Mouse (Mus musculus) adrenal gland, postnatal 4 days (tissue): ENCODE data around the gene Prkg1. TPM values are rescaled to one million over a fixed set of nuclear protein-coding genes. Genes with fewer than 3 reads are reported as not detected.
"Not testable (repeated sequence)": the region's sequence is repeated elsewhere in the genome, so short reads cannot be mapped to it uniquely, and the experiment has no call there.

Experiments used
- DNase-seq, 2 experiments: peaks; one replicate each; pipeline ENCODE4 v3.0.0; 2021 to 2022; ENCODE audit warnings: low spot score in 2 of 2, mixed read lengths in 2 of 2
- total RNA-seq, 2 experiments: library from RNA; stranded (reverse); gene quantifications; 2 replicates each; pipeline ENCODE4 v1.2.3; 2021

The Prkg1 gene
- total RNA-seq, 2 experiments from 2014 or later: 12.1 to 13.3 TPM

DNA sequence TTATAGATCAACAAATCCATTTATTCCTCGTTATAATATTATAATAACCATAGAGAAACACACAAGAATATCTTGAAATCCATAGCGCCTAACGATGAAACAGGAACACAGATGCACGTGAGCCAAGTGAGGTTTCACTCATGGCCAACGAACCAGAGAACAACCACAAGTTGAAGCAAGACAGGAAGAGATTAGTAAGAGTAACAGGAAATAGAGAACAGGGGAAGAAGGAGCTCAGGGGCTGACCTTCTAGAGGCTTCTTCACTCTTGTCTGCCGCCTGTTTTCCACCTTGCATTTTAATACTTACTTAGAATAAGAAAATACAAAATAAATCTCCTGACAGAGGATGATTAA is 427.0 kb downstream of the Prkg1 start:
- DNase-seq: no peak

DNA sequence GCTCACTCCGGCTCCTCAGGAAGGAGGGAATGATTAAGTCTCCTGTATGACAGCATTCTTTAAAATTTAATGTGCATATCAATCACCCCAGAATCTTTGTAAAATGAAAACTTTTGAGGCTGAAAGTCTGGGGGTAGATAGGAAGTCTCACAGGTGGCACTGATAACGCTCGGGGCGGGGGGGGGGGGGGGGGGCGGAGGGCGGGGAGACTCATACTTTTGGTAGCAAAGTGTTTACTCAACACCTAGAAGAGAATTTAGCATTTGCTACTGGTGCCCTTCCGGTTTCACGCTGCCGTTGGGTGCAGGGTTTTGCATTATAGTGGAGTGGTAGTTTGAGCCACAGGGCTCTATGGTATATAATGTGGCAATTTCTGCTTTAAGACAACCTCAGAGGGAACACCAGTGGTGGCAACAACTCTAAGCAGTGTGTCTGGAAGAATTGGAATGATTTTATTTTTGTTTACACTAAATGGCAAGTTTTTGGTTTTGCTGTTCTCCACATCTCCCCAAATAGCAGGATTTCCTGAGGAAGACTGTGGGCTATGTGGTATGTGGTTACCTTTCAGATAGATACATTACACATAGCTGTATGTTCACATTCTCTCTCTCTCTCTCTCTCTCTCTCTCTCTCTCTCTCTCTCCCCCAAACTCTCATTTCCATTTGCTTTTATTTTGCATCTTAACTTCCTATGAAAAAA is 427.5 kb downstream of the Prkg1 start:
- no peak for DNase-seq

- DNase-seq: no peak
Observed at GRCm38 (mm10) chr19:31336381-31336780, 428.5 kb downstream of the Prkg1 start.

DNA sequence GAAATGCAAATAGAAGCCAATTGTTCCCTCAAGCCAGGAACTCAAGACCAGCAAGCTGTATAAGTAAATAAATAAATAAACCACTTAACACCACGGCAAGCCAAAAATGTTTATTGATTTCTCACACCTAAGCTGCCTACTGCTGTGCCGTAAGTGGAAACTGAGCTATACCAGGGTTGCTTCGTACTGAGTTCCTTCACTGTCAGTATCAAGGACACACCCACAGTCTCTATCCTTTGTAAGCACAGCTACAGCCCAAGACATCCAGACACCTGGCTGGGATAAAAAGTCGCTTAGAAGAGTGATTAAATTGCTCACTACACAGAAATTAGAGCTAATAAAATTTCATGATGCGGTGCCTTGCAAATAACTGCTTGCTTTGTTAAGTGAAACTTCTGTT is 434.9 kb downstream of the Prkg1 start:
- no peak for DNase-seq

DNA sequence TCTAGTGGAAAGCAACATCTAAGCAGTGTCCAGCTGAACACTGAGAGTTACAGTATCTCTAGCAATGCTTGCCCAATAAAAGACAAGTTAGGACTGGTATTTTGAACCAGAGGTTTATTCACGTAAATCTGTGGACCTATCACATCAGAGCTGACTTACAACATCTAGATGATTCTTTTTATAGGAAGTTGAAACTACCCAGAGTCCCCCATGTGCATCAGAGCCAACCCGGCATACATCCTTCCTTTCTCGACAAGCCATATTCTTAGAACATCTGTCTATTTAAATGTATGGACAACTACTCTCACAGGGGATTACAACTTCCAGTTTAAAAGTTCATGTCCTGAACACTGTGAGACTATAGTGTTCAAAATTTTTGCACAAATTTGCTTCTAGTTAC is 460.1 kb downstream of the Prkg1 start:
- DNase-seq: no peak

DNA sequence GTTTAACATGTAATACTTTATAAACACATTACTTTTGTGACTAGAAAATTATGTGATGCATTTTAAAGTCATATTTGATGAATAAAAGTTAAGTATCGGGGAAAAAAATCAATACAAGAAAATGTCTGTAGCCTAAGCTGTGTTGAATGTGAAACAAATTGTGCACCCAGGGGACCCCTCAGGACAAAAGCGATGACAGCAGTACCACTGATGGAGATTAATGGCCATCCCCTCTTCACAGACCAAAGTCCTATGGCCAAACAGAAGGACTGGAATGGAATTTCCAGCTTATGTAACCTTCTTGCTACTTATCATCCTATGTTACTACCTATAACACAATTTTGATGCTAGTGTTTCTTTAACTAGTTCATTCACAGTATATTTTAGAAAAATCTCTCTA is 473.6 kb downstream of the Prkg1 start:
- no peak for DNase-seq

- DNase-seq: no peak
Observed at GRCm38 (mm10) chr19:31284581-31284980, 480.3 kb downstream of the Prkg1 start.

GRCm38 (mm10) chr19:31284126-31284525 is 480.7 kb downstream of the Prkg1 start:
- no peak for DNase-seq

- no peak for DNase-seq
Observed at GRCm38 (mm10) chr19:31283617-31284016, 481.2 kb downstream of the Prkg1 start.

GRCm38 (mm10) chr19:31279797-31280486 is 484.9 kb downstream of the Prkg1 start:
- DNase-seq: peak in 1 of 2 experiments; percentile 5

GRCm38 (mm10) chr19:31262438-31262837 is 502.4 kb downstream of the Prkg1 start:
- no peak for DNase-seq

DNA sequence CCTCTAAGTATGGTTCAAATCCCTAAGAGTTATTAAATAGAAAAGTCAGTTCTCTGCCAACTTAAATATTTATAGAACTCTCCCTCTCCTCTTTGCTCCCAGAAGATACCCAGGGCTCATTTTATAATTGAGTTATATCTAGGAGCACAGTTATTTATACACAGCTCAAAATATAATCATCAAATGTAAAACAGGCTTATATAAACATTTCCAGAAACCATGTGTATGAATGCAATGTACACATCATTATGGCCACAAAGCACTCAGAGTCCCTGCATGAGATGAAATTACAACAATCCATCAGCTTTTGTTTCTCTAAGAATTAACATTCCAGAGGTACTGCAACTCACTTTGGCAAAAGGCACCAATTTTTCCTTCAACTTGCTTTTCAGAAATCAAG is 504.3 kb downstream of the Prkg1 start:
- no peak for DNase-seq

- no peak for DNase-seq
Observed at GRCm38 (mm10) chr19:31255780-31256179, 509.1 kb downstream of the Prkg1 start.

GRCm38 (mm10) chr19:31232410-31232809 is 532.4 kb downstream of the Prkg1 start:
- no peak for DNase-seq

GRCm38 (mm10) chr19:31228385-31228784 is 536.4 kb downstream of the Prkg1 start:
- DNase-seq: no peak

DNA sequence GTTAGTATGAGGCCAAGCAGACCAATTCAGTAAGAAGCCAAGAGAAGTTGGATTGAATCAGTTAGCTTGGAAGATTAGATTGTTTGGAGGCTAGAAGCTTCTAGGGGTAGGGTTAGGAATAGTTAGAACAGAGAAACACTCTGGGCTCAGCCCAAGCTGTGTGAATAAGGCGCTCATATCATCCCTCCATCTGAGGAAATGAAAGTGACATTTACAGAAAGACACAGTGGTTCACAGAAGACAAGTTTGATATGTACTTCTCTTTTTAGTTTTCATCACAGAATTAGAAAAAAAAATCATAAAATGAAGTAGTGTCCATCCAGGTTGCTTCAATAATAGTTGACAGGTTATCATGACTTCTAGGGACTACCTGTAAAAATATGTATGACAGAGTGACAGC is 541.4 kb downstream of the Prkg1 start:
- DNase-seq: no peak

- not testable (repeated sequence) for DNase-seq
Observed at GRCm38 (mm10) chr19:31219261-31219660, 545.6 kb downstream of the Prkg1 start.

- no peak for DNase-seq
Observed at GRCm38 (mm10) chr19:31210850-31211249, 554.0 kb downstream of the Prkg1 start.

DNA sequence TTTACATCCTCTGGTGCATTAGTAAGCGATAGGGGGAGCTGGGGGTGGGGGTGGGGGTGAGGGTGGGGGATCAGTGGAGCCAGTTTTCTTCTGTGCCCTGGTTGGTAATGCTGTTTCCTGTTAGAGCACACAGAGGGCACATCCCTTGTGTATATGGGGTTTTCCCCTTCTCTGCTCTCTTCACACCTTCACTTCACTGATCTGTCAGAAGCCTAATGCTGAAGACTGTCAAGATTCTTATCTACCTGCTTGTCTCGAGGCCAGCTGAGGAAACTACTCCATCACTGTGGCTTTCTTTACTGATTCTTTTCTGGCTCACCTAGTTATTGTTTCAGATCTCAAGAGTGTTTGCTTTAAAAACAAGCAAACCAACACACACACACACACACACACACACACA is 554.4 kb downstream of the Prkg1 start:
- DNase-seq: no peak

DNA sequence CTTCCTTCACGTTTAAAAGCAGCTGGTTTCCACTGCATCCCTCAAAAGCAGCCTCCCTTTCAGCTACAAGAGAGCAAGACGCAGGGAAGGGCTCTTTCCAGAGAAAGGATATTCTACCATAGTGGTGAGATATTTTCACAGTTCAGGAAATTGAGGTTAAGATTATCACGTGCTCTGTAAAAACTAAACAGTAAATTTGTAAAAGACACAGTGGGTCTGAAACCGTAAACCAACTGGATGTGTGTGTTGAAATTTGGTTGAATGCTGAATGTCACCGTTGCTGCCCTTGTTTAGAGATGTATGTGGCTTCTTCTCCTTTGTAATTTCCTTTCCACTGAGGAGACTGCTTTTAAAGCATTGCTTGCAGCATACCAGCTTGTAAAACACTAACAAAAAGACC is 565.2 kb downstream of the Prkg1 start:
- DNase-seq: no peak

GRCm38 (mm10) chr19:31198461-31198860 is 566.4 kb downstream of the Prkg1 start:
- DNase-seq: no peak

DNA sequence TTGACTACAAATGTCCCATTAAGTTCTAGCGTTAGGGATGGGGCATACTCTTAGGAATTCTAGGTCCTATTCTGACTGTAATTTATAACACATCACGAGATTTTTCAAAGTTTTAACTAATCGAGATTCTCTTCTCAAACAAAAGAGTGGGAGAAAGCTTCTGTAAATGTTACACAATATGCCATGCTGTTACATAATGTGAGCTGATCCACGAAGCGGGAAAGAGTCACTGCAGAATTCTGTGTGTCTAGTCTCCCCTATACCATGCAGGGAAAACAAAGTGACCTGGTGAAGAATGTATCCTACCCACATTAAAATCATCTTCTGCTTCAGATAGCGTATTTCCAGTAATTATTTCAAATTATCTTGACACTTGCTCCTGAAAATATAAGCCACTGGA is 567.8 kb downstream of the Prkg1 start:
- DNase-seq: no peak
